Mouse (Mus musculus): ENCODE measurements at regions not wholly inside any gene's neighbourhood (a gene's known extent, or its start where the extent isn't known, plus 50 kb on each side); places are given as distances from the start of the nearest gene placed in this dataset.

DNA sequence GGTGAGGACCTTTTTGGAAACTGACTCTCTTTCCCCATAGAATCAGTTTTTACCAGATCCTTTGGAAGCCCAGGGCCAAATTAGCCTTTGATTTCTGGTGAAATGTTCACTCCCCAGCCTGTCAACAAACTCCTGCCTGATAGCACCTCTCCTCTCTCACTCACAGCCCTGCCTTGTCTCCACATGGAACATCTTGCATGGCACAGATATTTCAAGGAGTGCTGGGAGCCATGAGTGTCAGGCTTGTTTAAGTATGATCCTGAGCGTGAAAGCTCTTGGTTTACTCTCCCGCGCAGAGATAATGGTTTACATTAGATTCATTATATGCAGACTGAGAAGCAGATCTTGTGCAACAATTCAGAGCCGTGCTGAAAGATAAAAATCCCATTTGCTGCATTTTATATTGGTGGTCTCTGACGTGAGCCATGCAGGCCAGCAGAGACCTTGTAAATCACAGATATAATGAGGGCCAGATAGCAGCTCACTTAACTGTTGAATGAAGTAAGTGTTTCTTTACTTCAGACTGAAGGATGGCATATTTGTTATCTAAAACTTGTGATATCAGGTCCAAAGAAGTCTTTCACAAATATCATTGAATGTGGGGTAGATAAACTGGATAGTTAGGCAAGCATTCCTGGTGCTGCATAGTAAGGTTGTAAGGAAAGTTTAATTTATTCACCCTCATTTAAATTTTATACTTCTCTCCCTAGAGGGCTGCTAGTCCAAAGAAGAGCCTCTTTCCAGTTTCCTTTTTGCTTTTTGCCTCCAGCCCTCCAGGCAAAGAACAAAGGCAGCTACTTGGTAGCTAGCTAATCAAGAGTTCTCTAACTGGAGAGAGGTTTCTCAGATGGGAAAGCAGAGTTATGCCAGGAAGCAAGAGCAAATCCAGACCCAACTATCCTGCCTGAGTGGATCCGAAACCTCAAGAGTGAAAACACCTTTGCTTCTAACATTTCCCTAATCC lies 81.8 kb downstream of the Tbx18 start:
- DNase-seq (ENCODE audit: extremely low spot score, low spot score) = no peak

GRCm38 (mm10) chr9:87648317-87648716 lies 82.7 kb downstream of the Tbx18 start:
- no peak for DNase-seq (ENCODE audit: extremely low spot score, low spot score)

- no peak for DNase-seq (ENCODE audit: extremely low spot score, low spot score)
Observed at GRCm38 (mm10) chr9:87645032-87645431, 86.0 kb downstream of the Tbx18 start.

GRCm38 (mm10) chr9:87633863-87634630 lies 97.0 kb downstream of the Tbx18 start:
- no peak for DNase-seq (ENCODE audit: extremely low spot score, low spot score)

DNA sequence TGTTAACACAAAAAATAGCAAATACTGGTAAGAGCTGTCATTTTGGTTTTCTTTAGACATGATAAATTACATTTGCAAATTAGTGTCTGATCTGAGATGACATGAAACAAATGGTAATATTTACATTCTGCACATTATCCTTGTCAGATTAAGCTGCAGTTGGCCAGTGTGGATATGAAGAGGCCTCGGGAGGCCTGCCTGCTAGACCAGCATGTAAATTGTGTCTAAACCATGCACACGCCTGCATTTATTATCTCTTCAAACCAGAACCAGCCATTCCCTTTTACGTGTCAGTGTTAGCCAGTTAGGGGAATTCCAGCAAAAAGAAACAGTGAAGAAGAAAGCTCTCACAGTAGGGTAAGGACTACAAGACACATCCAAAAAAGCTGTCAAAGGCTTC lies 104.6 kb downstream of the Tbx18 start:
- DNase-seq (ENCODE audit: extremely low spot score, low spot score) = no peak

DNA sequence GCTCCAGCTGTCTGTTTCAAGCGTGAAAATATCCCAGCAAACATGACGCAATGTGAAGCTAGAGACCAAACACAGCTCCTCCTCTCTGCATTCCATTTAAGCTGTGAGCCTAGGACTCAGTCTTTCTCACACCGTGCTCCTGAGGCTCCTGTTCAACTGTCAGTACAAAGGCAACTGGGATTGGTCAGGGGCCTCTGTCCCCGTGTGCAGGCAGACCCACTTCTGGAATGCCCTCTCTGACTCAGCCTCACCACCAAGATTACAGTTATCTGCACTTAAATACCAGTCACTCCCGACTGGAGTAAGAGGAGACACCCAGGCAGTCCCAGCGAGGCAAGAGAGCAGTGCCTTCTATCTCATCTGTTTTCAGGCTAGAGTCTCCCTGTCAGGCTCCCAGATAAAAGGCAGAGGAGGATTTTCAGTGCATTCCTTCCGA lies 112.8 kb downstream of the Tbx18 start:
- DNase-seq (ENCODE audit: extremely low spot score, low spot score) = no peak

GRCm38 (mm10) chr9:87607878-87608631 lies 123.0 kb downstream of the Tbx18 start:
- DNase-seq (ENCODE audit: extremely low spot score, low spot score) = no peak

DNA sequence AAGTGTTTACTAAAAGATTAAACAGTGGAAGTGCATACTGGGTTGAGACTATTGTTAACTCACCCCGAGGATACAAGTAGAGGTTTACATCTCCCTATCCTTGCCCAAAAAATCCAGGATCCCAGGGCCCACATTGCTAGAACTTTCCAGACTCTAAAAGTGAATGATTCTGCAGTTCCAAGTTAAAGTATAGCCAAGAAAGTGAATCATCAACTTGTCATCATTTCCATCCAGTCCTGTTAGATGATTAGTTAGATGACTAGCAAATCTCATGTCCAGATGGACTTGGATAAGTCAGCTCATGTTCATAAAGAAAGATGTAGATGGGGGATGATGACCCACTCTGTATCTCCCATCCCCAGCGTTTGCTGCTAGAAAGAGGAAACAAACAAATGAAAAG lies 155.5 kb downstream of the Tbx18 start:
- DNase-seq (ENCODE audit: extremely low spot score, low spot score) = no peak

DNA sequence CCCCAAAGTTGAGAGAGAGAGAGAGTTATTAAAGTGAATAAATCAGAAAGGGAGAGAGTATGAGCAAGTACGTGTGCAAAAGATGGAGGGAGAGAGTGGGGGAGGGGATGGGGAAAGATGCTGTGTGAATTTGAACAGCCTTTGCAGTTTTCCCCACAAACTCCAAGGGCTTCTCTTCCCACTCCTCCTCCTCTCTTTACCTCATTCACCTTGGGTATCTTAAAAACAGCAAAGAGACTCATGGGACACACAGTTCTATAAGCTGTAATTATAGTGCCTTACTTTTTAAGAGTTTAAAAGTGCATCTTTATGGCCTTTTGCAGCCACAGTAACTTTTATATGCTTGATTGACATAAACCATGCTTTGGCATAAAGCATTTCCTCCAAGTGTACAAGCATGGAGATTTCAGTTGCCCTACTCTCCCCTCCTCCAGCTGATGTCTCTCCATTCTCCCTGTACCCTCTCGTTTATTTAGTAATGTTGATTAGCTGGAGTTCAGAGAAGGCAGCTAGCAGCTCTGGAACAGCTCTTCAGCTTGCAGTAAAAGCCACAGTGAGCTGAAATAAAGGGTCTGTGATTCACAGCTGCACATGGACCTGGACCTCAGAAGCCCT lies 156.7 kb downstream of the Tbx18 start:
- DNase-seq (ENCODE audit: extremely low spot score, low spot score) = no peak

- DNase-seq (ENCODE audit: extremely low spot score, low spot score) = no peak
Observed at GRCm38 (mm10) chr9:87563244-87563643, 167.8 kb downstream of the Tbx18 start.

DNA sequence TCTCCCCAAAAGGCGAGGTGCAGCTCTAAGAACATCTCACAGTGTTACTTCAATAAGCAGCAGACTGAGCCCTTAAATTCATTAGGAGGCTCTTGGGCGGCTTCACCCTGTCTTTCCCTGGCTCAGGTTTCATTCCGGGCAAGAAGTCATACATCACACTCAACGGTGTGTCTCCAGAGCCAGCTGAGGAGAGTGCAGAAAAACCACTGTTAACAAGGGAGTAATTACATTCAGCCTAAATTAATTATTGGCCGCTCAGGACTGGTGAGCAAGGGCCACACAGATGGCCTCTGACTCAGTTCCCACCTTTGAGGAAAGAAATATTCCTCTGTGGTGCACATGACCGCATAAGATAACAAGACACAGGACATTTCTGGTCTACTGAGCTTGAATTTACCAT lies 168.3 kb downstream of the Tbx18 start:
- DNase-seq (ENCODE audit: extremely low spot score, low spot score) = no peak

DNA sequence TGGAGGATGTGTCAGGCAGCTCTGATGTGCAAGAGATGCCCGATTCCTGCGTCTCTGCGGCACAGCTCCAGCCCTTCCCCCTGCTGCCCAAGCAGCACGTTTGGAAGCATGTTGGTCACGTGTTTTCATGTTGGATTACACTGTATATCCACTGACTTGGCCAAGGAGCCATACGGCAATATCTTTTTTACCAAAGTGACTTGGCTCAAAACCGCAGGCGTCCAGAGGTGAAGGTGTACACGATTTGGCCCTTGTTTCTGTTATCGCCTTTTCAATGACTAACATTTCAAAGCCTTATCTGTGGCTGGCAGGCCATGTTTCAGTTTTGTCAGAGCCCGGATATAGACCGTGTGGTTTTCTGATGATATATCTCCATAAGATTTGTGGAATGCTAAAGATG lies 173.2 kb downstream of the Tbx18 start:
- DNase-seq (ENCODE audit: extremely low spot score, low spot score) = peak; percentile 34

DNA sequence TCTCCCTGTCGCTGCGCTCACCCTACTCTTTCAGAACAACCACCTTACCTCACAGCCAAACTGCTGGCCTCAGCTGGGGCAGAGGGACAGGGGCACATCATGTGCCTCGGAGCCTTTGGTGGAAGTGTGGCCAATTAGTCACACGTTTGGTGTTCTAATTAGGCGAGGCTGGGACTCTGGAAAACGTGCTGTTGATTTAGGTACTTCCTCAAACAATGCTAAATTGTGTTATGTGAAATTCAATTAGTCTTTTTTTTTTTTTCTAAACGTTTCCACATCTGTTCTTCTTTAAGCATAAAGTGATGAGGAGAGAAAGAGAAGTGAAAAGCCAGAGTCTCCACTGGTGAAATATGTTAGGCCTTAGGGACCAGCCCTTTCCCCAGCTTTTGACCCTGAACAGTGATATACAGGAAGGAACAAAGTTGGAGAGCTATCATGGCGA lies 174.1 kb downstream of the Tbx18 start:
- DNase-seq (ENCODE audit: extremely low spot score, low spot score) = peak; percentile 35

GRCm38 (mm10) chr9:87556552-87556951 lies 174.5 kb downstream of the Tbx18 start:
- peak; percentile 22 for DNase-seq (ENCODE audit: extremely low spot score, low spot score)

- DNase-seq (ENCODE audit: extremely low spot score, low spot score) = no peak
Observed at GRCm38 (mm10) chr9:87533182-87533581, 197.9 kb downstream of the Tbx18 start.

DNA sequence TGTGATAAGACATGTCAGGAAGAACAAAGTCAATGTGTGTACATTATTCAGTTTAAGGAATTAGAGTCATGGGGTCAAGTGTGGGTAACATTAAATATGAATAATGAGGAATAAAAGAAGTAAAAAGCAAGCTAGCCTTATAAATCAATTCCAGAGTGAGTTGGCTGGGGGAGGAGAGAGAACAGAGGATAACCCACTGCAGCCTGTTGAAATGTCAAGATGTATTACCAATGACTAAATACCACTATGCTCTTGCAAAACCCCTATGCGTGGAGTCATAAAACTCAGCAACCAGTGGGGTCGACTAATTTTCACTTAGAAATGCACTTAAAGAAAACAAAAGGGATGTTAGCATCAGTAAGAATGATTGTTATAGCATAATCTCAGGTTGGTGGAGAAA lies 201.2 kb downstream of the Tbx18 start:
- DNase-seq (ENCODE audit: extremely low spot score, low spot score) = no peak

DNA sequence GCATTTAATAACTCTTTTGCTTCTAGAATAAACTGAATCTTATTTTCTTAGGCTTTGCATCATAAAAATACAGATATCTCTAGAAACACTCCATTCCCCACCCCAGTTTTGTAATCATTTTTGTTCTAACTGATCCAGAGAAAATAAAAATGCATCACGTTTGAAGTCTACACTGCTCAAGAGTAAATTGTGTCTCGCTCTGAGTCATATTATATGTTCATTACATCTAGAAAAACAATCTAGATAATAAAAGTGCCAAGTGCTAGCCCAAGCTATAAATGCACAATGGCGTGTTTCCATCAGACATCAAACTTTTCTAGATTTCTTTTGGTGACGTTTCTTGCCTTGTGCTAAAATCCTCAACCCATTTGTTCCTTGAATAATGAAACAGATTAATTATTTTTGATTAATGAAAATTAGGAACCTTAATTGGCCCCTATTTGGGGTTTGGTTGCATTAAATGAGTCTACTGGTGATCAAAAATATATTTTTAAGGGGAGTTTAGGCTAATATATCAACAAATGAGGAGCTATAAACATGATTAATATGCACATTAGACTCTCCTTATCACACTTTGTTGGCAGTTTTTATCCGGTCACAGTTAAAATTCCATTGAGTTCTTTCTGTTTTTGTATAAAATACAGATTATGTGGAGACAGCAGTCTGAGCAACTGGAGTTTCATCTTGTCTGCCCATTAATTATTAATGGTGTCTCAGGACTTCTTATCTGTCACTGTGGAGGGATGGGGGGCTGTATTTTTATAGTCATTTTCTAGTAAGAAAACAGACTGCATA lies 206.0 kb downstream of the Tbx18 start:
- DNase-seq (ENCODE audit: extremely low spot score, low spot score) = no peak

- no peak for DNase-seq (ENCODE audit: extremely low spot score, low spot score)
Observed at GRCm38 (mm10) chr9:87510683-87511082, 220.4 kb downstream of the Tbx18 start.

DNA sequence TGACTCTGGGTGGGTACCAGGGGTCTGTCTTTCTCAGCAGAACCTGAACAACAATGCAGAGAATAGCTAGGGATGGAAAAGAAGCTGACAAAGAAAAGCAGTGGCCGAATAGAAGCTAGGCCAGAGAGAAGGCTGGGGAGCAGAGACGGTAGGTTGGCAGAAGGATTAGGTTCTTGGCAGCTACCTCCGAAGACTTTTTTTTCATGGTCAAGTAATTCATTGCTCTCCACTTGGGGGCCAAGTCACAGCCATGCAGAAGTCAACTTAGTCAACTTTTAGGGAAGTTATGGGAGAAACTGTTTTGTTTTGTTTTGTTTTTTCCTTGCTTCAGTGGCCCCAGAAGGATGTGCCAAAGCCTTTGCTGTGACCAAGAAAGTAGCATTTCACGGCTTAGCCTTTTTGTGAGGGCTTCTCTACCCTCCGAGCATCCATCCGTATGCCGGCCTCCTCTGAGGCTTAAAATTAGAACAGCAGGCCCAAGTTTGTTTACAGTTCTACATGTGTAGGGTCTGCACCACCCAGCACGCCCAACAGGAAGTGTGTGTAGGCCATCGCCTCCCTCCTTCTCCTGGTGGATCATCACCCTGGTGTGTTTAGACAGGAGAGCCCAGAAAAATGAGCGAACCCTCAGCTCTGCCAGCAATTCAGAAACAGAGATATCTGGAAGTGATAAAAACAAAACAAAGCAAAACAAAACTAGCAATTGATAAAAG lies 226.2 kb downstream of the Tbx18 start:
- DNase-seq (ENCODE audit: extremely low spot score, low spot score) = no peak

- DNase-seq (ENCODE audit: extremely low spot score, low spot score) = no peak
Observed at GRCm38 (mm10) chr9:87464141-87464540, 208.8 kb upstream of the Cep162 start.

Measured in neural tube, embryonic 10.5 days (tissue).